Mouse (Mus musculus): ENCODE measurements around the gene Igsf9. TPM values are rescaled to one million over a fixed set of nuclear protein-coding genes. Genes with fewer than 3 reads are reported as not detected.

Igsf9 gene
- polyA plus RNA-seq (2014; fragmentation: Nextera tagmentation; extraction: Ambion mirVana) = 29.6 and 32.4 TPM in 2 replicates

DNA sequence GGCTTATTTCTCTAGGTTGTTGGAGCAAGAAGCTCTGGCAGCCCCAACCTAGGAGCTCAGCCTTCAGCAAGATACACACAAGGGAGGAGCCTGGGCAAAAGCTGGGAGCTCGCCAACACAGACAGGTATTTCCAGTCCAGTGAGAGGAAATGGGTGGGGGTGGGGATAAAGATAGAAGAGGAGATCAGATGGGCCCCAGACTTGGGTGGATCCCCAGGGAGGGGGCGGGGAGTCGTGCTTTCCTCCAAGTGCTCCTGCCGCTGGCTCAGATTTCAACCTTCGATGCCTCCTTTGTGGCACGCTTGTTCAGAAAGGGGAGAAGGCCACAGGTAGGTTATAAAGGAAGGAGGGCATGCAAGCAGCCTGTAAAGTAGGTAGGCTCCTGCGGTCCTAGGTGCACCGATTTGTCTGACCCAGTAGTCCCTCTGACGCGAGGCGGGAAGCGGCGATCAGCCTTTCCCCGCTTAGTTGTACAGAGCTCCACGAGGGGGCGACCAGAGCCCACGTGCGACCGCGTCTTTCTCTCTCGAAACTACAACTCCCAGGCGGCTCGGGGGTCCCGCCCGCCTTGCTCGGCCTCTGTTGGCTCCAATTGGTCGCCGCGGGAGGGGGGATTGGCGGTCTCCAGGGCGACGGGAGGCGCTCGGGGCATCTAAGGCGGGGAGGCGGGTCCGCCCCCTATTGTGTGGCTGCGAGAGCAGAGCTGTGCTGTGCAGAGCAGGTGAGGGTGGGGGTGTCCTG, at the start of gene Igsf9:
Gene Igsf9 (plus strand): TSS at position 249 of the 741 bp plus-strand sequence.
- WGBS = under 1% methylated on average over 38 of the region's 38 CpGs
- peak within 1 kb of the TSS; percentile 51 for H3K9ac ChIP-seq (replicated peaks; ENCODE audit: low read depth, low read length)
- H3K36me3 ChIP-seq (ENCODE audit: control insufficient read depth, insufficient read depth, low read length) = no peaks in the 10 kb centered on the region
- H3K9me3 ChIP-seq (ENCODE audit: control insufficient read depth, low read length) = no peaks in the 10 kb centered on the region
- H3K27me3 ChIP-seq (ENCODE audit: control insufficient read depth, insufficient read depth, low read length) = no peaks in the 10 kb centered on the region
- ATAC-seq (ENCODE audit: low read depth) = peak; percentile 92
- H3K4me3 ChIP-seq (ENCODE audit: low read depth, low read length) = peak within 1 kb of the TSS; percentile 59
- peak within 1 kb of the TSS; percentile 45; the same call in 1 of the 2 replicates for H3K27ac ChIP-seq (ENCODE audit: low read depth, low read length)
- peaks cover 33% of the 10 kb centered on the region for H3K4me1 ChIP-seq (ENCODE audit: control insufficient read depth, insufficient read depth, low read length)
- peak within 1 kb of the TSS; percentile 84 for H3K4me2 ChIP-seq (ENCODE audit: low read depth, low read length)

DNA sequence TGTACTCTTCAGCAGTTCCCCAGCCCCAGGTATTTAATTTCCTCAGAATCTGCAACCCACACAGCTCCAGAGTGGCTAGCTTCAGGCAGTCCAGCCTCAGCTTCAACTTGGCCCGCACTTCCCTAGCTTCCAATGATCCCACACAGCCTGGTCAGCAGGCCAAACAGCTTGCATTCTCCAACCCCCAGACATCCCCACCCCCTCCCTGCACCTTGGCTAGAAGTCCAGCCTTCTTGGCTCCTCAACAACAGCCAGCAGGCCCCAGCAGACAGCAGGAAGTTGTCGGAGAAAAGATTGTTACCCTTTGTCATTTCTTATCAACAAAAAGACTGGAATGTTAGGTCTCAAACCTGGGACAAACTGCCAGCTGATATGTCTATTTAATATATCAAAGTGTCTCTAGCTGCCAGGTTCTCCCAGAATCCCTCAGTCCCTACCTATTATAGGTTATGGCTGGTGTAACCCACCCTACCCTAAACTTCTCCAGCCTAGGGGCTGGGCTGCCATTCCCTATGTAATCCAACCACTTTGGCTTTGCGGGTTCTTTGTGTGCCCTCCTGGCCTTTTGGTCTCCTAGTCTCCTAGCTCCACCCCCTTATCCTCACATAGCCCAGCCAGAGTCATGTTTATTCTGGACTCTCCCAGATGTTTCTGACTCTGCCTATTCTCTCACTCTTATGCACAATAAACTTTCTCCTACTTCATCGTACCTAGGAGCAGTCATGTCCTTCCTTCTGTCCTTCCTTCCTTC, 49.6 kb upstream of the Igsf9 start:
- H3K36me3 ChIP-seq (ENCODE audit: control insufficient read depth, insufficient read depth, low read length) = no peaks in the 10 kb centered on the region
- ATAC-seq (ENCODE audit: low read depth) = no peak
- no peak overlapping the region for H3K4me2 ChIP-seq (ENCODE audit: low read depth, low read length)
- 66% methylated on average over 4 of the region's 4 CpGs for WGBS
- H3K4me3 ChIP-seq (ENCODE audit: low read depth, low read length) = no peak overlapping the region
- no peaks in the 10 kb centered on the region for H3K9me3 ChIP-seq (ENCODE audit: control insufficient read depth, low read length)
- H3K27me3 ChIP-seq (ENCODE audit: control insufficient read depth, insufficient read depth, low read length) = no peaks in the 10 kb centered on the region
- H3K9ac ChIP-seq (replicated peaks; ENCODE audit: low read depth, low read length) = no peak overlapping the region
- H3K4me1 ChIP-seq (ENCODE audit: control insufficient read depth, insufficient read depth, low read length) = no peaks in the 10 kb centered on the region
- H3K27ac ChIP-seq (ENCODE audit: low read depth, low read length) = no peak overlapping the region

DNA sequence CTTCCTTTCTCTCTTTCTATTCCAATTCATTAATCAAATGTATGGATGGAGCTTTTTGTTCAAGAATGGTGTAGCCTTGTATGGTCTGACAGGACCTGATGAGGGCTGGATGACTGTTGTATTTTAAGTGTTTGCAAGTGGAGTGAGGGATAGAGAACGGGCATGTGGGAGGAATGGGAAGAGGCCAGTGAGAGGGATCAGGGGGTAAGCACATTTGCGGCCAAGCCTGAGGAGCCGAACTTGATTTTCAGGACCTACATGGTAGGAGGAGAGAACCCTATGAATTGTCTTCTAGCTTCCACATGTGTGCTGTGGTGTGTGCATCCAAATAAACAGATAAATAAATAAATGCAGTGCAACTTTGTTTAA, 49.0 kb upstream of the Igsf9 start:
- WGBS = 89% methylated on average over 3 of the region's 3 CpGs
- Histone ChIP-seq H3K4me2 (ENCODE audit: low read depth, low read length) (no peak overlapping the region), H3K27me3 (ENCODE audit: control insufficient read depth, insufficient read depth, low read length) (no peaks in the 10 kb centered on the region), H3K9me3 (ENCODE audit: control insufficient read depth, low read length) (no peaks in the 10 kb centered on the region), H3K36me3 (ENCODE audit: control insufficient read depth, insufficient read depth, low read length) (no peaks in the 10 kb centered on the region), H3K4me3 (ENCODE audit: low read depth, low read length) (no peak overlapping the region), H3K4me1 (ENCODE audit: control insufficient read depth, insufficient read depth, low read length) (no peaks in the 10 kb centered on the region), H3K27ac (ENCODE audit: low read depth, low read length) (no peak overlapping the region), H3K9ac (replicated peaks; ENCODE audit: low read depth, low read length) (no peak overlapping the region)
- no peak for ATAC-seq (ENCODE audit: low read depth)

DNA sequence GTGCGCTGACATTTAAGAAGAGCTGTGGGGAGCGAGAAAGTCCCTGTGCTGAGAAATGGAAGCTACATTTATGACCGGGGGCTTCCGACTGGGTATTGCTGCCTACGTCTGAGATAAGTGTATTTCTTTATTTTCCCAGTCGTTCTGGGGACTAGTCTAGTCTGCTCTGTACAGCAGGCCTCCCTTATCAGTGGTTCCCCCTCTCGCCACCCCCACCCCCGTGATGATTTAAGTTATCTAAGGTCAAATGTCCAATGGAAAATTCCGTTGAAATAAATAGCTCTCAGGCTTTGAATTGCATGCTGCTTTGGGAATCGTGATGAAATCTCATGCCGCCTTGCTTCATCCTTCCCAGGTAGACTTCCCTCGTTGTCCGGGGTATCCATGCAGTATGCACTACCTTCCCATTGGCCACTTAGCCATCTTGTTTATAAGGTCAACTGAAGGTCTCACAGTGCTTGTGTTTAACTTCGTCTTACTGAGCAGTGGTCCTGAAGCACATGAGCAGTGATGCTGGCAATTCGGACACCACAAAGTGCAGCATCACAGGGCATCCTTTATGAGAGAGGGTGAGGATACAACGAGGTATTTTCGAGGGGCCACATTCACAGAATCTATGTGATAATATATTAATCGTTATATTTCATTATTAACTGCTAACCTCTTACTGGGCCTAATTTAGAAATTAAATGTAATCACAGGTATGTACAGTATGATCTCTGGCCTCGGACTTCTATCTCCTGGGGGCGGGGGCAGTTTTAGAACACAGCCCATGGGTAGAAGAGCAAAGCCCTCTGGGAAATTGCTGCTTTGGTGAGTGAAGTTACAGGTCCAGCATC, 48.4 kb upstream of the Igsf9 start:
- Histone ChIP-seq H3K4me2 (ENCODE audit: low read depth, low read length) (no peak overlapping the region), H3K36me3 (ENCODE audit: control insufficient read depth, insufficient read depth, low read length) (no peaks in the 10 kb centered on the region), H3K9ac (replicated peaks; ENCODE audit: low read depth, low read length) (no peak overlapping the region), H3K4me1 (ENCODE audit: control insufficient read depth, insufficient read depth, low read length) (no peaks in the 10 kb centered on the region), H3K27me3 (ENCODE audit: control insufficient read depth, insufficient read depth, low read length) (no peaks in the 10 kb centered on the region), H3K9me3 (ENCODE audit: control insufficient read depth, low read length) (no peaks in the 10 kb centered on the region), H3K4me3 (ENCODE audit: low read depth, low read length) (no peak overlapping the region), H3K27ac (ENCODE audit: low read depth, low read length) (no peak overlapping the region)
- 89% methylated on average over 20 of the region's 20 CpGs for WGBS
- no peak for ATAC-seq (ENCODE audit: low read depth)

DNA sequence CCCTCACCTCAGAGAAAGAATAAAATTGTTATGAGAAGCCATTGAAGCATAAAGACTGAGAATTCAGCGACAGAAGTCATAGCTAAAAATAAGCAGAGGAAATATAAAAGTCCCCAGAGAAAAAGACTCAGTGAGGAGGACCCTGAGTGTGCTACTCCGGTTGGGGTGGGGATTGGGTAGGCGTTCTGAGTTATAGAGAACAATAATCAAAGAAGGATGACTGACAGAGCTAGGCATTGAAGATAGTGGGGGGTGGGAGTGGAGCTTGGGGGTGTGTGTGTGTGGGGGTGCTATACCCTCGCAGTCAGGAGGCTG, 47.8 kb upstream of the Igsf9 start:
- Histone ChIP-seq H3K9ac (replicated peaks; ENCODE audit: low read depth, low read length) (no peak overlapping the region), H3K27me3 (ENCODE audit: control insufficient read depth, insufficient read depth, low read length) (no peaks in the 10 kb centered on the region), H3K4me2 (ENCODE audit: low read depth, low read length) (no peak overlapping the region), H3K27ac (ENCODE audit: low read depth, low read length) (no peak overlapping the region), H3K36me3 (ENCODE audit: control insufficient read depth, insufficient read depth, low read length) (no peaks in the 10 kb centered on the region), H3K4me1 (ENCODE audit: control insufficient read depth, insufficient read depth, low read length) (no peaks in the 10 kb centered on the region), H3K4me3 (ENCODE audit: low read depth, low read length) (no peak overlapping the region), H3K9me3 (ENCODE audit: control insufficient read depth, low read length) (no peaks in the 10 kb centered on the region)
- ATAC-seq (ENCODE audit: low read depth) = no peak
- WGBS = 84% methylated on average over 4 of the region's 4 CpGs

DNA sequence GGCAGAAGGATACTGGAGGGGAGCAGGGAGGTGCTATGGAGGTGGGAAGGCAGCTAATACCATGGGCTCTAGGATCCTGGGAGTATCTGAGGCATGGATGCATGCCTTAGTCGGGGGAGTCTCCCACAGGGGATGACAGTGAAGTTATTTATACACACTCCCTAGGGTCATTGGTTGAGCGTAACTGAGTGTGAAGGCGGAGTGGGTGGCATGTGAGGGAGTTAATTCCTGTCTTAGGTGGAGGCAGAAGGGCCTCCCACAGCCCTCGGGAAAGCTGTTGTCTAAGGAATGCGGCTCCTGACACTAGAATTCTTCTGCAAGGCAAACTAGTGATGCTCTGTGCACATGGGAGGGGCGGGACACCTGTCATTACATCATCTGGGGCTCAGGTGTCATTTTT, 44.8 kb upstream of the Igsf9 start:
- Histone ChIP-seq H3K4me1 (ENCODE audit: control insufficient read depth, insufficient read depth, low read length) (no peaks in the 10 kb centered on the region), H3K27ac (ENCODE audit: low read depth, low read length) (no peak overlapping the region), H3K27me3 (ENCODE audit: control insufficient read depth, insufficient read depth, low read length) (no peaks in the 10 kb centered on the region), H3K4me2 (ENCODE audit: low read depth, low read length) (no peak overlapping the region), H3K4me3 (ENCODE audit: low read depth, low read length) (no peak overlapping the region), H3K9me3 (ENCODE audit: control insufficient read depth, low read length) (no peaks in the 10 kb centered on the region), H3K36me3 (ENCODE audit: control insufficient read depth, insufficient read depth, low read length) (no peaks in the 10 kb centered on the region), H3K9ac (replicated peaks; ENCODE audit: low read depth, low read length) (no peak overlapping the region)
- 50% methylated on average over 6 of the region's 6 CpGs for WGBS
- no peak; the same call in 1 of the 2 replicates for ATAC-seq (ENCODE audit: low read depth)

DNA sequence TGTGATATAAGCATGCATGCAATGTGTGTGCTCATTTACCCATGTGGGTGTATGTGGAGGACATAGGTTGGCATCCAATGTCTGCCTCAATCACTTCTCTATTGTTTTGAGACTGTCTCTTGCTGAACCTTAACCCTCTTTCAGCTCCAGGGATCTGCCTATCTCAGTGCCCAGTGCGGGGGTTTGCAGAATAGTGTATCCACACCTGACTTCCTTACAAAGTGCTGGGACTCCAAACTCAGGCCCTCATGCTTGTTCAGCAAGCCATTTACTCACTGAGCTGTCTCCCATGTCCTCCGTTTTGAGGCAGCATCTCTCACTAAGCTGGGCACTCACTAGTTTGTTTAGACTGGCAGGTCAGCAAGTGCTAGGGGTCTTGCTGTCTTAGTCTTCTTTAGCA, 43.0 kb upstream of the Igsf9 start:
- WGBS = 90% methylated on average over 2 of the region's 2 CpGs
- ATAC-seq (ENCODE audit: low read depth) = no peak
- H3K4me3 ChIP-seq (ENCODE audit: low read depth, low read length) = no peak overlapping the region
- no peak overlapping the region for H3K4me2 ChIP-seq (ENCODE audit: low read depth, low read length)
- no peak overlapping the region for H3K9ac ChIP-seq (replicated peaks; ENCODE audit: low read depth, low read length)
- H3K9me3 ChIP-seq (ENCODE audit: control insufficient read depth, low read length) = no peaks in the 10 kb centered on the region
- H3K27ac ChIP-seq (ENCODE audit: low read depth, low read length) = no peak overlapping the region
- H3K27me3 ChIP-seq (ENCODE audit: control insufficient read depth, insufficient read depth, low read length) = no peaks in the 10 kb centered on the region
- H3K36me3 ChIP-seq (ENCODE audit: control insufficient read depth, insufficient read depth, low read length) = no peaks in the 10 kb centered on the region
- no peaks in the 10 kb centered on the region for H3K4me1 ChIP-seq (ENCODE audit: control insufficient read depth, insufficient read depth, low read length)

DNA sequence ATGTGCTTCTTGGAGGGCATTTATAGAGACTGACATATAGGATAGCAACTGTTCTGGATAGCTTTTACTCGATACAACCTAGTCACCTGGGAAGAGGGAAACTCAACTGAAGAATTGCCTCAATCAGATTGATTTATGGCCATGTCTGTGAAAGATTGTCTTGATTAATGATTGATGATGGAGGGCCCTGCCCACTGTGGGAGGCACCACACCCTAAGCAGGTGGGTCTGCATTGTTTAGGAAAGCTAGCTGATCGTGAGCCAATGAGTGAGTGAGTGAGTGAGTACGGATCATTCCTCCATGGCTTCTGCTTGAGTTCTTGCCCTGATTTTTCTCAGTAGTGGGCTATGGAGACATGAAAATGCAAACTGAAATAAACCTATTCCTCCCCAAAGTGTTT, 41.1 kb upstream of the Igsf9 start:
- no peaks in the 10 kb centered on the region for H3K9me3 ChIP-seq (ENCODE audit: control insufficient read depth, low read length)
- H3K27ac ChIP-seq (ENCODE audit: low read depth, low read length) = no peak overlapping the region
- no peak overlapping the region for H3K9ac ChIP-seq (replicated peaks; ENCODE audit: low read depth, low read length)
- 80% methylated on average over 3 of the region's 3 CpGs for WGBS
- H3K4me2 ChIP-seq (ENCODE audit: low read depth, low read length) = no peak overlapping the region
- no peaks in the 10 kb centered on the region for H3K27me3 ChIP-seq (ENCODE audit: control insufficient read depth, insufficient read depth, low read length)
- no peaks in the 10 kb centered on the region for H3K36me3 ChIP-seq (ENCODE audit: control insufficient read depth, insufficient read depth, low read length)
- H3K4me1 ChIP-seq (ENCODE audit: control insufficient read depth, insufficient read depth, low read length) = no peaks in the 10 kb centered on the region
- H3K4me3 ChIP-seq (ENCODE audit: low read depth, low read length) = no peak overlapping the region
- no peak for ATAC-seq (ENCODE audit: low read depth)
